Mouse (Mus musculus): ENCODE data around the gene Traf3ip1. TPM values are rescaled to one million over a fixed set of nuclear protein-coding genes. Genes with fewer than 3 reads are reported as not detected.

Gene Traf3ip1
- total RNA-seq, 2 experiments from 2014 or later: 14.9 to 16.3 TPM

- intact Hi-C loops (cut with DNase I): no loop called here
- no peak for DNase-seq (ENCODE audit: low spot score in 2 of 2)
These were observed 31.4 kb downstream of the Traf3ip1 start for GRCm38 (mm10) chr1:91525838-91526237.

GRCm38 (mm10) chr1:91530166-91530565 lies 35.7 kb downstream of the Traf3ip1 start:
- no peak for DNase-seq (ENCODE audit: low spot score in 2 of 2)
- intact Hi-C loops (cut with DNase I): loop anchor here (10.0 kb wide), 1 partner anchor 935 kb away; no protein-coding TSS in a partner anchor

- intact Hi-C loops (cut with DNase I): loop anchor here (10.0 kb wide), 1 partner anchor 933 kb away; no protein-coding TSS in a partner anchor
- DNase-seq (ENCODE audit: low spot score in 2 of 2): no peak
These were observed 37.8 kb downstream of the Traf3ip1 start for GRCm38 (mm10) chr1:91532243-91532642.

- intact Hi-C loops (cut with DNase I): loop anchor here (10.0 kb wide), 1 partner anchor 932 kb away; no protein-coding TSS in a partner anchor
- no peak for DNase-seq (ENCODE audit: low spot score in 2 of 2)
These were observed 38.4 kb downstream of the Traf3ip1 start for GRCm38 (mm10) chr1:91532892-91533291.

- DNase-seq (ENCODE audit: low spot score in 2 of 2): no peak
- intact Hi-C loops (cut with DNase I): loop anchor here (10.0 kb wide), 1 partner anchor 931 kb away; no protein-coding TSS in a partner anchor
These were observed 39.0 kb downstream of the Traf3ip1 start for GRCm38 (mm10) chr1:91533483-91533882.

- intact Hi-C loops (cut with DNase I): loop anchor here (10.0 kb wide), 1 partner anchor 931 kb away; no protein-coding TSS in a partner anchor
- DNase-seq (ENCODE audit: low spot score in 2 of 2): no peak
These were observed 39.7 kb downstream of the Traf3ip1 start for GRCm38 (mm10) chr1:91533961-91534723.

- DNase-seq (ENCODE audit: low spot score in 2 of 2): no peak
- intact Hi-C loops (cut with DNase I): loop anchor here (10.0 kb wide), 1 partner anchor 927 kb away; no protein-coding TSS in a partner anchor
These were observed 43.5 kb downstream of the Traf3ip1 start for GRCm38 (mm10) chr1:91537786-91538569.

GRCm38 (mm10) chr1:91538570-91538929 lies 44.1 kb downstream of the Traf3ip1 start:
- intact Hi-C loops (cut with DNase I): loop anchor here (10.0 kb wide), 1 partner anchor 926 kb away; no protein-coding TSS in a partner anchor

GRCm38 (mm10) chr1:91539246-91539645 lies 44.8 kb downstream of the Traf3ip1 start:
- intact Hi-C loops (cut with DNase I): loop anchor here (10.0 kb wide), 1 partner anchor 926 kb away; no protein-coding TSS in a partner anchor
- DNase-seq (ENCODE audit: low spot score in 2 of 2): no peak

More at GRCm38 (mm10) chr1:91538570-91538929, 44.1 kb downstream of the Traf3ip1 start:
- no peak for DNase-seq (ENCODE audit: low spot score in 2 of 2)

GRCm38 (mm10) chr1:91539704-91540270 lies 45.3 kb downstream of the Traf3ip1 start:
- intact Hi-C loops (cut with DNase I): loop anchor here (10.0 kb wide), 1 partner anchor 925 kb away; no protein-coding TSS in a partner anchor
- DNase-seq (ENCODE audit: low spot score in 2 of 2): no peak

GRCm38 (mm10) chr1:91540271-91540826 lies 45.9 kb downstream of the Traf3ip1 start, which contains the start of gene Asb1:
Asb1 (plus strand) TSS chr1:91540544.
- peak; percentile 93 to 95 for DNase-seq (ENCODE audit: low spot score in 2 of 2)
- intact Hi-C loops (cut with DNase I): no loop called here

GRCm38 (mm10) chr1:91541042-91541592 lies 46.7 kb downstream of the Traf3ip1 start:
- DNase-seq (ENCODE audit: low spot score in 2 of 2): no peak
- intact Hi-C loops (cut with DNase I): no loop called here

- DNase-seq (ENCODE audit: low spot score in 2 of 2): no peak
- intact Hi-C loops (cut with DNase I): no loop called here
These were observed 49.5 kb downstream of the Traf3ip1 start for GRCm38 (mm10) chr1:91543974-91544373.

GRCm38 (mm10) chr1:91545226-91545625 lies 50.8 kb downstream of the Traf3ip1 start:
- DNase-seq (ENCODE audit: low spot score in 2 of 2): no peak
- intact Hi-C loops (cut with DNase I): no loop called here

GRCm38 (mm10) chr1:91547567-91547966 lies 53.1 kb downstream of the Traf3ip1 start:
- no peak for DNase-seq (ENCODE audit: low spot score in 2 of 2)
- intact Hi-C loops (cut with DNase I): no loop called here

- no peak for DNase-seq (ENCODE audit: low spot score in 2 of 2)
- intact Hi-C loops (cut with DNase I): no loop called here
These were observed 54.6 kb downstream of the Traf3ip1 start for GRCm38 (mm10) chr1:91549073-91549472.

GRCm38 (mm10) chr1:91557099-91557498 lies 62.7 kb downstream of the Traf3ip1 start:
- DNase-seq (ENCODE audit: low spot score in 2 of 2): no peak
- intact Hi-C loops (cut with DNase I): no loop called here

- intact Hi-C loops (cut with DNase I): no loop called here
- peak in 1 of 2 experiments; percentile 28 for DNase-seq (ENCODE audit: low spot score in 2 of 2)
These were observed 66.8 kb downstream of the Traf3ip1 start for GRCm38 (mm10) chr1:91561226-91561625.

Measured in left cerebral cortex, postnatal 14 days (tissue).